Mouse (Mus musculus): ENCODE measurements around the gene Podxl. TPM values are rescaled to one million over a fixed set of nuclear protein-coding genes. Genes with fewer than 3 reads are reported as not detected.

Gene Podxl
- 10 to 100 TPM; 15.1 to 18.0 TPM for total RNA-seq (2021)

DNA sequence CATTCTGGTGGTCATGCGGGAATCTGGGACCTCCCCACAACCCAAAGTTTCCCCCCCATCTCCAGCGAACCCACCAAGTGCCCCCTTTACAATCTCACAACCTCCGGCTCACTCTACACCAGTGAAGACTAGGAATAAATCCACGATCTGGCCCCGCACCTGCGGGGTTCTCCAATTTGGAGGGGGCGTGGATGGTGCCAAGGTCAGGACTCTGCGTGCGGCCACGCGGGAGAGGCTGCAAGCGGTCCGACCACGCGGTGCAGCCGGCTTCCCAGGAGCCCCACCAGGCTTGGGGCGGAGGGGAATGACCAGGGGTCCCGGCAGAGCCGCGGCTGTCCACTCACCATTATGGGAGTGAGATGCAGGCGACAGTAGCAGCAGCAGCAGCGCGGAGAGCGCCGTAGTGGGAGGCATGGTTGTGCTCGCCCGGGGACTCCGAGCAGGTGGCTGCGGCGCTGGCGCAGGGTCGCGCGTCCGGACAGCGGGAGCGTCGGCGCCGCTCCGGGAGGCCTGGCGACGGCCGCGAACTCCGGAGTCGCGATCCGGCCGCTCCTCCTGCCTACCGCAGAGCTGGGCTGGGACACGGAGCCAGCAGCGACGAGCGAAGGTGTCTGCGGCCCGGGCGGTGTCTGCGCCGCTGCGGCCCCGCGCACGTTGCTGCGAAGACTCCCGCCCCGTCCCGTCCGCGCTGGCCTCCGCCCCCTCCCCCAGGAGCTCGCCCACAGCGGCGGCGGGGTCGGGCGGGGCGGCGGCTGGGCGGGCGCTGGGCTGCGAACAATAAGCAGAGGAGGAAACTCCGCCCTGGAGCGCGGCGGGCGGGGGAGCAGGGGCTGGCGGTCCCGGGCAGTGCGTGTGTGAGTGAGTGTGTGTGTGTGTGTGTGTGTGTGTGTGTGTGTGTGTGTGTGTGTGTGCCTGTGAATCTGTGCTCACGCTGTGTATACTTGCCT, at the start of gene Podxl:
Gene Podxl, minus strand, starts transcription at position 747 of the 947 bp plus-strand sequence.
- peak; percentile 42 to 50 for DNase-seq (ENCODE audit: low spot score in 2 of 2)
- intact Hi-C loops (cut with DNase I), result no loop called here

DNA sequence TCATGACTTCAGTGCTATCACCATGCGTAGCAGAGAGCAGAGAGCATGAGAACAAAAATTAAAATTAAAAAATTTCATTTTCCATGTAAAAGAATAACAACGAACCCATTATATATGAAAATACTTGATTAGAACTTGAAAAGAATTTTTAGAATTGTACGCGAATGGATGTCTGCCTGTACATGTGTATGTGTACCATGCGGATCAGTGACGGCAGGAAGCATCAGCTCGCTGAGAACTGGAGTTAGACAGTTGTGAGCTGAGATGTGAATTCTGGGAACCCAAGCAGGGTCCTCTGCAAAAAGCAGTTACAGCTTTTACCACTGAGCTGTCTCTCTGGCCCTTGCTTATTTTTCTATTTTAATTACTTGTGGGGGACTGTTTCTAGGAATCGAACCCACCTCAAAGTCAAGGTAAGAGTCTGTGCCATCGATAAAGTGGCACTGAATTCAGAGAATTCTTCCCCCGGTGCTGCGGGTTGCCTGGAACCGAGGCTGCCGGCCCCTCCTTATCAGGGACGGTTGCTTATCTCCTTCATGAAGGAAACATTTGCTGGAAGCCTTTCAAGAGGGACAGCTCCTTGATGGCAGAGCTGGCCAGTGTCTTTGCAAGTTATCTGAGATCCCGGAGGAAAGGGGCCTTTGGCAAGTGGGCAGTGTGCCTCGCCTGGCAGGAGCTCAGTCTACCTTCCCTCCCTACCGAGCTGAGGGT, 48.9 kb upstream of the Podxl start:
- DNase-seq (ENCODE audit: low spot score in 2 of 2), result no peak

DNA sequence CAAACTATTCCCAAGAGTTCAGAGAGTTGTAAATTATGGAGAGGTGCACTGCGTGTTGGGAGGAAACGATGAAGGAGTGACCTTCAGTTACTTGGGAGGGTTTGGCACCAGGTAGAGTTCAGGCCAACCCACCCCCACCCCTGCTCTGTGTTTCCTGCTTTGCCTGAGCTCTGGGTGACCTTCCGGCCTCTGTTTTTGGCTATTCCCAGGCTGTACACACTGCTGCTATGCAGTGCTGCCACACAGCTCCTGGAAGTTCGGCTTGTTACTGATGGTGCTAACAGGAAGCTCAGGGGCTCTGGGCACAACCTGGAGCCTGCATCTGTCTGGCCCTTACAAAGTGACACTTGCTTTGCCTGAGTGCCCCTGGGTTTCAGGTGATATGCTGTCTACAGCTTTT, 42.6 kb upstream of the Podxl start:
- no peak for DNase-seq (ENCODE audit: low spot score in 2 of 2)
- intact Hi-C loops (cut with DNase I), result no loop called here

More for the DNA sequence above, 48.9 kb upstream of the Podxl start:
- intact Hi-C loops (cut with DNase I), result no loop called here

DNA sequence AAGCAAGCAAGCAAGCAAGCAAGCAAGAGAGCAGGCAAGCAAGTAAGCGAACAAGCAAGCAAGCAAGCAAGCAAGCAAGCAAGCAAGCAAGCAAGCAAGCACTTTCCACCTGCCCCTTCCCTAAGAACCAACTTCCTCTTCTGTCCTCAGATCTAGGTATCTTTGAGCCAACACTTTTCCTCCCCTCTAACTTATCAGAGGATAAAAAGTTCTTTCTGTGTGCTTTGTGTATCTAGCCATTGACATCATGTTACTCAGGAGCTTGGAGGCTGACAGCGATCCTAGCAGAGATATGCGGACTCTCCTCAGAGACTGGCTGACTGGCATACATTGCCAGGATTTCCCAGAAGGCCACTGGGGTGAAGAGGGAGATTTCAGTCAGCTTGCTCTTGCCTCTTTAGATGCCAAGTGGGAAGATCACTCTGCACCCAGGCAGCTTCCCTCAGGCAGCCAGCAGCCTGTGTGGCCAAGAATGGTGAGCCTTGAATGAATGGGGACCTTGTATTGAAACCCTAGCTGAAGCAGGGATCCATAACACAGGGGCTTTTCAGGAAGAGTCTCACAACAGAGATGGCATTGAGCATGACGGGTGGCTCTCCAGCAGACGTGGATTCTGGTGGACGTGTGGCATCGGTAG, 41.0 kb upstream of the Podxl start:
- no peak for DNase-seq (ENCODE audit: low spot score in 2 of 2)
- intact Hi-C loops (cut with DNase I), result no loop called here

DNA sequence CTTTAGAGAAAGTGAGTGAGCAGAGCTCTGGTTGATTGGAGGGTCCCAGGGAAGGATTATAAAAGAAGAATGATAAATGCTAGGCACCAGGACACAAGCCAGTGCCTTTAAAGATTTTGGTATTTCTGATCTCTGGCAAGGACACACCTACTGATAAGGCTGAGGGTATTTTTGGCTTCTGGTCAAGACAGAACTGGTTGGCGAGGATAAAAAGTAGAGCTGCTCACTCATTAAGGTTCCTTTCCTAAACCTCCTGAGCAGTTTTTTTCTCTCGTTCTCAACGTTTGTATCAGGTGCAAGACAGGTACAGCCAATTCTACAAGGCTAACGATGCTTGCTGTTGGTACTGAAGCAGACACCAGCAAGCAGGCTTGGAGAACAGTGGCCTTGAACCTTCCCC, 38.7 kb upstream of the Podxl start:
- no peak for DNase-seq (ENCODE audit: low spot score in 2 of 2)
- intact Hi-C loops (cut with DNase I), result no loop called here

DNA sequence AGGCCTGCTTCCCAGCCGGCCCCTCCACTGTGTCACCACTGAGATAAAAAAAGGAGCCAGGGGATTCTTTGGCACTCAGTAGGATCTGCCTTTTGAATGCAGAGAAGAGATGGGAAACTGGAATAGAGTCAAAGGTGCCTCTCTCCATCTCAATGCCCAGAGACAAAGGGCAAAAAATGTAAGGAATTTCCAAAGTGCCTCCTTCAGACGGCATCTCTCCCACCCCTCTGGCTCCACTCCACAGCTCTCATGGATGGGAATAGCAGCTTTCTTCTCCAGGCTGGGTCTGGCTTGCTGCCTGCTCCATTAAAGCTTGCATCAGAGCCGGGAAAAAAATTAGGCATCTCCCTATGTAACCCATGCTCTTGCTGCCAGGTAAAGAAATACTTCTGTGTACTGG, 37.4 kb upstream of the Podxl start:
- peak; percentile 37 to 77 for DNase-seq (ENCODE audit: low spot score in 2 of 2)
- intact Hi-C loops (cut with DNase I), result no loop called here

DNA sequence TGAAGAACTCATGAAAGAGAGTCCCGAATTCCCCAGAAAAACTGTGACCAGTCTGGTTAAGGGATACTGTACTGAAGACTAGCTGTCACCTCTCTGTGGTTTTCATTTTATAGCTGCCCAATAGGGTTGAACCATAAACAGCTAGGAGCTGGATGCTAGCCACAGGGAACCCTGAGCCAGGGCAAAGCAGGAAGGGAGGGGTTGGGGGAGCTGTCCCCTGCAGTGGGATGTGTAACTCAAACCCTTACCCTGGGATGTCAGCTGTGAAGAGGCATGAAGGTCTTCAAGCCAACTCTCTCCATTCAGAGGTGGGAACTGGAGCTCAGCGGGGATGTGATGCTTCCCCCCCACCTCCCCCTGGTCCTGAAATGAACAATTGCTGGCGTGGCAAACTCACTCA, 36.1 kb upstream of the Podxl start:
- intact Hi-C loops (cut with DNase I), result no loop called here
- no peak for DNase-seq (ENCODE audit: low spot score in 2 of 2)

DNA sequence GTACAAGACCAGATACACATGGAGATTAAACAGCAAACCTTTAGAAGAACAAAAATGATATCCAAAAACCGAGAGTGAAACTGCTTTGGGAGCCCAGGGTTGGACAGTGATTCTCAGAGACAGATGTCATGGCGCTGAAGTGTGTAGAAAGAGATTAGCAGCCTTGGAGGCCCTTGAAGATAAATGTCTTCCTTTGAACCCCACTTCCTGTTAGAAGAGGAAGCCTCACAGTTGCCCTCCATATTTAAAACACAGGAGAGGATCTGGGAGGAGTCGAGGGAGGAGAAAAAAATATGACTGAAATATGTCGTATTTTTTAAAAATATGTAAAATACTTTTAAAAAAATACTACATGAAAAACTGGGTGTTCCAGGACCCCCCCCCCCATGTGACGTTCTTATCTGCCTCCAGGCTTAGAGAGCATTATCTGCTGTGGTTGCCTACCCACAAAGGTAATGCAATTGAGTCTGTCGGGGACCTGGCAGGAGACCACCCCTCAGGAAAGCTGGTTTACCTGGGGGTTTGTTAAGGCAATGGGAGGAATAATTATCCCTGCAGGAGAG, 34.6 kb upstream of the Podxl start:
- no peak for DNase-seq (ENCODE audit: low spot score in 2 of 2)
- intact Hi-C loops (cut with DNase I), result no loop called here

DNA sequence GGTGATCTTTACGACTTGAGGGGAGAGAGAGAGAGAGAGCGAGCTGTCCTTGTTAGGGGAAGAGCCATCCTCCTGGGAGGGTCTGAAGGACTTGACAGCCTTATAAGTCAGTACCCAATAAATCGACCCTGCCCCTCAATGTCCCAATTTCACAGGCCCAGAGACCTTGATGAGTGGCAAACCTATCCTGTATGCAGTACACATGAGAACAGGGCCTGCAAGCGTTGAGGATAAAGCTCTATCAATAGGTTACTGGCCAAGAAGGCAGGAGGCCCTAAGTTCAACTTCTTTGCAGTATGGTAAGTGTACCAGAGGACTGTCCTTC, 33.3 kb upstream of the Podxl start:
- no peak for DNase-seq (ENCODE audit: low spot score in 2 of 2)
- intact Hi-C loops (cut with DNase I), result no loop called here

DNA sequence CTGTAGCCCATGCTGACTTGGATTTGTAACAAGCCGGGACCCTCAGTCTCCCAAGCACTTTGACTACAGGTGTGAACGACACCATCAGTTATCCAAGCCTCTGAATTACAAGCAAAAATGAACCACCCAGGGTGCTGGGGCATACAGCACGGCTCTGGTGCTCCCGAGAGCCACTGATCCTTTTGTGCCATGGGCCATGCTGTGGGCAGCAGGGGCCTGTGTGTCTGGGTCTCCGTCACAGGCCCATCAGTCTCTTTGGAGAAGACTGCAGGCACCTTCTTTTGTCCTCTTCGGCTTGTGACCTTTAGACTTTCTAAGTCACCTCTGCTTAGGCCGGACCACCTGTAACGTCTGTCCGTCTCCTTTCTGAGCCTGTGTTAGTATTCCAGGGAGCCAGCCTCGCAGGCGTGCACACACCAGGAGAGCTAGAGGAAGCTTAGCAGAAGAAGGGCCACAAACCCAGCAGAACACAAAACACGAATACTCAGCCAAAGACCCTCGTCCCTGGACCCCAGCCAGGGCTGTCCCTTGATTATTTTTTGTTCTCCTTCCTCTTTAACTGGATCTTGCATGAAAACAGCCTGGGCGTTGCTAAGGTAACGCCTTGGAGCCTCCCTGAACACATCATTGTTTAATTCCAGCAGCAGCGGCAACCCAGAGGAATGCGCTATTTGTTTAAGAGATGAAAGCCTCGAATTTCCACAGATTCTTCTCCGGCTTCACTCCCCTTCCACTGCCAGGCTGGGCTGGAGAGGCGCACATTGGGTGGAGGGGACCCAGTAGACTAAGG, 32.8 kb upstream of the Podxl start:
- peak; percentile 65 to 69 for DNase-seq (ENCODE audit: low spot score in 2 of 2)
- intact Hi-C loops (cut with DNase I), result no loop called here

DNA sequence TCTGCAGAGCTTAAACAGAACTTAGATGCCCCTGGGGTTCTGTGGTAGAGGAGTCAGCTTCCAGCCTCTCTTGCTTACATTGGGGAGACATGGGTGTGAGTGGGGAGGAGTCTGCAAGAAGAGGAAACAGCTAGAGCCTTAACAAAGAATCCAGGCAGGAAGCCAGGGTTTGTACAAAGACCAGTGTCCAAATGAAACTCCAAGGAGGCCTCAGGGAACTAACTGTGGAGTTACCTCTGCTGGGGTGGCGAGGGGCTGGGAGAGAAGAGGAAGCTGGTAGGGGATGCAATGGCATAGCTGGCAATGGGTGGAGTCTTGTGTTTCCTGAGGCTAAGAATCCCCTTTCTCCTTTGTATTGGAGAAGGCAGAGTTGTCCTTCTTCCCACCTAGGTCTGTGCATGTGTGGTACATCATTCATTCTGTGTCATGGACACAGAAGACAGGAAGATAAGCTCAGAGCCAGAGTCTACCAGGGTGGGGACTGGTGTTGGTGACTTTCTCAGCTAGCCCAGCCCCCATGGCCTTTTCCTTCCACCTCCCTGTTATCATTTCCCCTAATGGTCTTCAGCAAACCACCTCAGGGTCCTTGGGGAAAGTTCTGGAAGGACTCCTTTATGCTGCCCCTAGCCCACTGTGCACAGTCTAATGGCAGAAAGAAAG, 28.9 kb upstream of the Podxl start:
- intact Hi-C loops (cut with DNase I), result no loop called here
- no peak for DNase-seq (ENCODE audit: low spot score in 2 of 2)

DNA sequence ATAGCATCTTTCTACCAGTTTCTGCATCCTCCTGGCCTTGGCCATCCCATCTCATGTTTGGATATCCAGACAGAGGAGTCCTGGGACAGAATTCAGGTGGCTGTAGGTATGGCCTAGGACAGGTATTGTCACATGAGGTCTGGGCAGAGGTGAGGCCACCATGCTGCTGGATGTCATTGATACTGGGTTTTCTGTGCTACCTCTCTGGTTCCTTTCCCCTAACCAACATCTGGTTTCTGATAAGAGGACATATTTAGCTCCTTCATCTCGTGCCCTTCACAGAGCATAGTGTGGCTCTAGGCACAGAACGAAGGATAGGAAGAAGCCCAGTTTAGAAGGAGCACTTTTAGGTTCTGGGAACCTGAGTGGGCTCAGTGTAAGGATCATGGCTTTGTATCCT, 28.3 kb upstream of the Podxl start:
- intact Hi-C loops (cut with DNase I), result no loop called here
- no peak for DNase-seq (ENCODE audit: low spot score in 2 of 2)

DNA sequence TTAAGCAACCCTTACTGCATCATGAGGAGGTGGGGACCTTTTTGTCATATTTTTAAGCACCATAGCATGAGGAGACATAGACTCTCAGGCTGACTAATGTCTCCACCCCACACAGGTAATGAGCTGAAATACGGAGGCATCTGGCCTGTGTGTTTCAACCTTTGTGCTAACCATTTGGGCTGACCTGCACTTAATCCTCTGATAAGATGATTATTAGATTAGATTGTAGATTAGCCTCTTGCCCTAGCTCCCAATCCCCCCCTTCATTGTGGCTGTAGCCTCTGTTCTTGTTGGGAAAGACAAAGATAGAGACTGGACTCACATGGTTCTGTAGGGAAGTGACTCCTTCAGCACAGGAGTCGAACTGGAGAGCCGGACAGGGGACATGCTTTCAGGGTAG, 27.9 kb upstream of the Podxl start:
- intact Hi-C loops (cut with DNase I), result no loop called here

DNA sequence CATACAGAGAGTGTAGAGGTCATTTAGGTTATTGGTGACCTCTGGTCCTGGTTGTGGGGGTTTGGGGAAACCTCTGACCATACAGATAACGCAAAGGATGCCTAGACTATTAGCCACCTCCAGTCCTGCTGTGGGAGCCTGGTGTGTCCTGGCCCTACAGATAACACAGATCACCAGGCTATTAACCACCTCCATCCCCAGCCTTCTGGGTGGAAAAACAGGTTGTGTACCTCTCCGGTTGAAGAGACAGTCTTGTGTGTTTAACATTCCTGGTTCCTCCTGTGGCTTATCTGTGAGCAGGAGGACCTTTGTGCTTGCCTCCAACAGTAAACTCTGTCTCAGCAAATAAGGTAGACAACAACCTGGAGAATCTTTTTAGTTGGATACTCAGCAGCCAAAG, 27.0 kb upstream of the Podxl start:
- no peak for DNase-seq (ENCODE audit: low spot score in 2 of 2)
- intact Hi-C loops (cut with DNase I), result no loop called here

More for the DNA sequence above, 27.9 kb upstream of the Podxl start:
- DNase-seq (ENCODE audit: low spot score in 2 of 2), result no peak

DNA sequence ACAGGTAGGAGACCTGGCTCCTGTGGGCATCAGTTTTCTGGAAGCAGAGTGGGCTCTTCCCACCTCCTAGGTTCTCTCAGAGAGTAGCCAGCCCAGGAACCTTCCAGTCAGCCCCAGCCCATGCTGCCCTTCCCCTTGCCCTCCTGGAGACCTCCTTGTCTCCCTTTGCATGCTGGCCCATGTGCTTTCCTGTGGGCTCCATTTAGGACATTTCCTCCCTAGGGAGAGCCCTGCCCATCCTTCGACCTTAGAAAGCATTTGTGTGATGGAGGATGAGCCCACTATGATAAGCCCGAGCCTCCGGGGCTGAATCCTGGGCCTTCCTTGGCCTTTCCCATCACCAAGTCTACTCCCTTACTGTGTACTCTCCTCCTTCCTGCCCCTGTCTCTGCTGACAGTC, 25.5 kb upstream of the Podxl start:
- intact Hi-C loops (cut with DNase I), result no loop called here
- DNase-seq (ENCODE audit: low spot score in 2 of 2), result no peak

DNA sequence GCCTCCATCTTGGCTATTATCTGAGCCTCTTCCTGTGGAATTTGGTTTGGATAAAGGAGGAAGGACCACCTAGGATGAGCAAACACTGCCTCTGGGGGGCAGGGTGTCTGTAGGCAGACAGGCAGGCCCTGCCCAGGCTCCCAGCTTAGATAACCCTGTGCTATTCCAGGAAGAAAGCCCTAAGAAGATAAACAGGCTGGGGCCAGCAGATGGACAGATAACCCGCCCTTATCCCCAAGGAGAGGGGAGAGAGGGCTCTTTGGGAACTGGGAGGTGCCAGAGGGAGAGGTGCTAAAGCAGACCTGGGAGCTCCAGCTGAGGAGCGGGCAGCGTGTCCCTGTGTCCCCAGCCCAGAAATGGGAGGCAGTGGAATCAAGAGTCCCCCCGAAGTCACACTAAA, 23.9 kb upstream of the Podxl start:
- no peak for DNase-seq (ENCODE audit: low spot score in 2 of 2)
- intact Hi-C loops (cut with DNase I), result no loop called here

DNA sequence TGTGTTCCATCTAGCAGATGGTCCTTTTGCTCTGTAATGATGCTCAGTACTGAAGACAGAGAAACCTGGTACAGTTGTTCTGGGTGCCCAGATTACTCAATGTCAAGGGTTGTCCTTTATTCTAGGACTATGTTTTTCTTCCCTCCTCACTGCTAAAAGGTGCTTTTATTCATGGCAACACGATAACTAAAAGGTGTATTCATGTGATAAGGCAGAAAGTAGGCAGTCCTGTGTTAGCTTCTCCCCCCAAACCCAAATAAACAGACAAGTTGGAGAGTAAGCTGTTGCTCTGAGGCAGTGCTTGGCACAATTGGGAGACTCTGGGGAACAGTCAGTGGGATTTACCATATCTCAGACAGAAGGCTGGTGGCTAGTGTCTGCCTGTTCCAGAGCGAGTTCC, 22.3 kb upstream of the Podxl start:
- intact Hi-C loops (cut with DNase I), result no loop called here
- DNase-seq (ENCODE audit: low spot score in 2 of 2), result no peak

DNA sequence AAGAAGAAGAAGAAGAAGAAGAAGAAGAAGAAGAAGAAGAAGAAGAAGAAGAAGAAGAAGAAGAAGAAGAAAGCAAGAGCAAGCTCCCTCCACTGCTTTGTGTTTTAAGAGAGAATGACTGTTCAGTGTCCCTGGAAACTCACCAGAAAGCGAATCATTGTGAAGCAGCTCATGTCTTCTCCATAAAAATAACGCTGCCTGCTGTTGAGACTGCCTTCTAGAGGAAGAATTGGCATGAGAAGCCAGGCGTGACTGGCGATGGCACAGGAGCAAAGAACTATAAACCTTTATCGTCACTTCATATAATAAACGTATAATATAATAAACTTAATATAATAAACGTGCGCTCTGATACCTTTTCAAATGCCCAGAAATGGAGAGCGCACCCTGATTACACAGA, 12.4 kb upstream of the Podxl start:
- intact Hi-C loops (cut with DNase I), result no loop called here
- peak in 1 of 2 experiments; percentile 89 for DNase-seq (ENCODE audit: low spot score in 2 of 2)

DNA sequence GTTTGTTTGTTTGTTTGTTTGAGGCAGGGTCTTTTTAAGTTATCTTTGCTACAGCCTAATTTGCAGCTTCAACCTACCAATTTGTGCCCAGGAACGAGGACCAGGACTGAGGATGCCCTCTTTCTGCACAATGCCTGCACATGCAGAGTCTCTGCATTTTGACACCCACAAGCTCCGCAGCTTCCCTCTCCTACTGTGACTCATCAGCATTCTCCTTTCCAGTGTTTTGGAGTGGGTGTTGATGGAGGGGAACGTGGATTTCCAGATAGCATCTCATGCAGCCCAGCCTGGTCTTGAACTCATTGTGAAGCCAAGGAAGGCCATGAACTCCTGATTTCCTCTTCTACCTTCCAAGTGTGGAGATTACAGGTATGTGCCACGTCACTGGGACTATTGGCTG, 11.3 kb upstream of the Podxl start:
- intact Hi-C loops (cut with DNase I), result no loop called here

More for the DNA sequence above, 11.3 kb upstream of the Podxl start:
- DNase-seq (ENCODE audit: low spot score in 2 of 2), result peak in 1 of 2 experiments; percentile 88
